Mouse (Mus musculus) brown adipose tissue, adult 24 weeks (tissue): ENCODE data around the gene Olfr1186. TPM values are rescaled to one million over a fixed set of nuclear protein-coding genes. Genes with fewer than 3 reads are reported as not detected.
"Not testable (repeated sequence)": the region's sequence is repeated elsewhere in the genome, so short reads cannot be mapped to it uniquely, and the experiment has no call there.

ENCODE experiments used
- H3K27ac ChIP-seq: fragments of 200-500 bp; replicated peaks from 2 replicates; pipeline ENCODE4 v1.5.1; 2012; ENCODE audit warnings: low read depth, mild to moderate bottlenecking, low read length
- H3K4me1 ChIP-seq: fragments of 200-500 bp; 2 replicates; pipeline ENCODE4 v1.6.1; 2012; ENCODE audit warnings: low read length, mixed read lengths; ENCODE audit not compliant: control insufficient read depth, insufficient read depth, insufficient read length
- H3K4me3 ChIP-seq: fragments of 200-500 bp; 2 replicates; pipeline ENCODE4 v1.5.1; 2012; ENCODE audit warnings: low read depth, mild to moderate bottlenecking, low read length, moderate library complexity; ENCODE audit not compliant: insufficient read depth
- polyA plus RNA-seq: library from polyadenylated mRNA; stranded (reverse); fragments of >200 nt; gene quantifications from 2 replicates; pipeline ENCODE4 v1.2.4, GENCODE M21; 2012; ENCODE audit not compliant: missing spikeins, insufficient read depth, insufficient read length

Olfr1186 gene
- polyA plus RNA-seq: not detected in 2 replicates

GRCm38 (mm10) chr2:88518251-88518650 lies at the start of gene Olfr1186:
Olfr1186 (plus strand) TSS chr2:88518551.
- Histone ChIP-seq H3K27ac (no peak within 1 kb of the TSS), H3K4me1 (no peaks in the 10 kb centered on the region), H3K4me3 (no peak within 1 kb of the TSS)

DNA sequence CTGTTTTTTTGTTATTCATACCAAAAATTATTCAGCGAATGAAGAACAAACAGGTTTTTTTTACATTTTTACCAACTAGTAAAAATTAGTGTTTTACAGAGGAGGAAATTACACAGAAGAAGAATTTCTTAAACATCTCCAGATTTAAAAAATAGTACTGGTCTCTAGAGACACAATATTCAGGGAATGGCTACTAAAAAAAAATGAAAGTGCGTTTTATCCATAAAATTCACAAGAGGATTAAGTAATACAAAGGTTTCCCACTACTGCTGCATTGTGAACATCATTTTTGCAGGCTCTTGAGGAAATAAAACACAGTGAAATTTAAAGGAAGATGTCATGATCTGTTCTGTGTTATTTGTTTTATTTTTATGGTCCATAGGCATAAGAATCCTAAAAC lies 35.1 kb upstream of the Olfr1186 start, which contains the start of gene Olfr1184:
Gene Olfr1184 (plus strand): TSS at position 301 of the 400 bp plus-strand sequence.
- H3K4me1 ChIP-seq: no peaks in the 10 kb centered on the region
- no peak within 1 kb of the TSS for H3K27ac ChIP-seq
- H3K4me3 ChIP-seq: no peak within 1 kb of the TSS

DNA sequence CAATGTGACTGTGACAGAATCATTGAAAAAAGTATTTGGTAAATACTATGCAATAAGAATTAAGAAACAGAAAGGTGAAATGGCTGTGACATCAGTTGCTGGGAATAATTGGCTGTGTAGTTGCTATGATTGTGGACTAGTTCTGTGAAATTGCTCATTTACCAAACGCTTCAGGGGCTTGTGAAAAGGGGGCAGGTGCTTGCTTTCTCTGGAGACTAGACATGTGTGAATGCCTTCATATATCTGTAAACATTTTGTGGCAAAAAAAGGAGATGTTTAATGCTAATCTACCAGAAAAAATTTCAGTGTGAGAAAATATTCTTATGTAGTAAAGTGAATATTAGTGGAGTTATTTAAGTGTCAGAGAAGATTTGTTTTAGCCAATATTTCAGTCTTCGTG lies 25.3 kb upstream of the Olfr1186 start, which contains the start of gene Olfr1185-ps1:
Gene Olfr1185-ps1 (plus strand): TSS at position 301 of the 400 bp plus-strand sequence.
- no peaks in the 10 kb centered on the region for H3K4me1 ChIP-seq
- no peak within 1 kb of the TSS for H3K27ac ChIP-seq
- H3K4me3 ChIP-seq: no peak within 1 kb of the TSS

DNA sequence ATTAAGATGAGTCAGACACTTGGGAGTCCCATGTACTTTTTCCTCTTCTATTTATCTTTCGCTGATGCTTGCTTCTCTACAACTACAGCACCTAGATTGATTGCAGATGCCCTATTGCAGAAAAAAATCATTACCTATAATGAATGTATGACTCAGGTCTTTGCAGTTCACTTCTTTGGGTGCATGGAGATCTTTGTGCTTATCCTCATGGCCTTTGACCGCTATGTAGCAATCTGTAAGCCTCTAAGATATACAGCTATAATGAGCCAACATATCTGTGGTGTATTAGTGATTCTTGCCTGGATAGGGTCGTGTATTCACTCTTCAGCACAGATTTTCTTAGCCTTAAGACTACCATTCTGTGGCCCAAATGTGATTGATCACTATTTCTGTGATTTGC lies 7.4 kb downstream of the Olfr1186 start:
- H3K27ac ChIP-seq: no peak overlapping the region
- no peak overlapping the region for H3K4me3 ChIP-seq
- no peaks in the 10 kb centered on the region for H3K4me1 ChIP-seq

- H3K4me1 ChIP-seq: no peaks in the 10 kb centered on the region
- no peak within 1 kb of the TSS for H3K27ac ChIP-seq
- no peak within 1 kb of the TSS for H3K4me3 ChIP-seq
These were observed 38.3 kb downstream of the Olfr1186 start, which contains the start of gene Olfr1188 for GRCm38 (mm10) chr2:88556635-88557034. Olfr1188 (plus strand) TSS chr2:88556935.

DNA sequence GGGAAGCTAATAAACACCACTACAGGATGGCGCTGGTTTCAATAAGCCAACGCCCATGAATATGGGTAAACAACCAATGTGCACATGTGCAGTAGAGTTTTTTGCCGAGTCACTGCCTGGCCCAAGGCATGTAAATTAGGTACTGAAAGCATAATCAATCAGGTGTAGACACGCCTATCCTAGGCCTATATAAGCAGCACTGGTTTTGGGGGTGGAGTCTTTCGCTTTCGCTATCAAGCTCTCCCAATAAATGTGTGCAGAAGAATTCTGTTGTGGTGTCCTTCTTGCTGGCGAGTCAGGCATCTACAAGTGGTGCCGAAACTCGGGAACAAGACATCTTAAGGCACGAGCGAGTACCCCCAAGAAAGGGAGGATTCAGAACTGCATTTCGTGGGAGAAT lies 54.3 kb downstream of the Olfr1186 start:
- not testable (repeated sequence) for H3K27ac ChIP-seq, H3K4me1 ChIP-seq, H3K4me3 ChIP-seq

Other genes starting within 250 kb of the Olfr1186 start
- not detected in 2 replicates for gene Olfr1173, start 238.7 kb upstream of the Olfr1186 start, polyA plus RNA-seq
- gene Olfr1174-ps, start 203.4 kb upstream of the Olfr1186 start, polyA plus RNA-seq: not detected in 2 replicates
- gene Olfr1175-ps, start 191.3 kb upstream of the Olfr1186 start, polyA plus RNA-seq: not detected in 2 replicates
- gene Olfr1176, start 181.8 kb upstream of the Olfr1186 start, polyA plus RNA-seq: not detected in 2 replicates
- gene Olfr1177-ps, start 172.1 kb upstream of the Olfr1186 start, polyA plus RNA-seq: not detected in 2 replicates
- gene Olfr1178, start 131.5 kb upstream of the Olfr1186 start, polyA plus RNA-seq: not detected in 2 replicates
- gene Olfr1179, start 112.1 kb upstream of the Olfr1186 start, polyA plus RNA-seq: not detected in 2 replicates
- gene Olfr1180, start 99.4 kb upstream of the Olfr1186 start, polyA plus RNA-seq: not detected in 2 replicates
- gene Olfr1181, start 92.4 kb upstream of the Olfr1186 start, polyA plus RNA-seq: not detected in 2 replicates
- not detected in 2 replicates for gene Gm13757, start 69.4 kb upstream of the Olfr1186 start, polyA plus RNA-seq
- gene Olfr1183, start 63.7 kb upstream of the Olfr1186 start, polyA plus RNA-seq: not detected in 2 replicates
- not detected in 2 replicates for gene Olfr1184, start 35.0 kb upstream of the Olfr1186 start, polyA plus RNA-seq
- not detected in 2 replicates for gene Olfr1185-ps1, start 25.2 kb upstream of the Olfr1186 start, polyA plus RNA-seq
- not detected in 2 replicates for gene Olfr1188, start 38.4 kb downstream of the Olfr1186 start, polyA plus RNA-seq
- gene Olfr1189, start 67.9 kb downstream of the Olfr1186 start, polyA plus RNA-seq: not detected in 2 replicates
- not detected in 2 replicates for gene Olfr1191-ps1, start 122.0 kb downstream of the Olfr1186 start, polyA plus RNA-seq
- gene Olfr1192-ps1, start 130.0 kb downstream of the Olfr1186 start, polyA plus RNA-seq: not detected in 2 replicates
- not detected in 2 replicates for gene Olfr1193, start 157.1 kb downstream of the Olfr1186 start, polyA plus RNA-seq
- gene Olfr1195, start 170.6 kb downstream of the Olfr1186 start, polyA plus RNA-seq: not detected in 2 replicates
- gene Olfr1196, start 186.0 kb downstream of the Olfr1186 start, polyA plus RNA-seq: not detected in 2 replicates
- not detected in 2 replicates for gene Olfr1197, start 213.8 kb downstream of the Olfr1186 start, polyA plus RNA-seq
- gene Olfr1198, start 232.8 kb downstream of the Olfr1186 start, polyA plus RNA-seq: not detected in 2 replicates
- gene Olfr1199, start 241.9 kb downstream of the Olfr1186 start, polyA plus RNA-seq: not detected in 2 replicates